Mouse (Mus musculus) heart, adult 2 months (tissue): ENCODE measurements around the gene Ttyh1. TPM values are rescaled to one million over a fixed set of nuclear protein-coding genes. Genes with fewer than 3 reads are reported as not detected.

Experiments used
- DNase-seq, 2 experiments: peaks; one replicate each; pipeline ENCODE4 v3.0.0; 2021
- H3K27ac ChIP-seq: fragments of 200-600 bp; 2 replicates; pipeline ENCODE4 v1.8.1; 2022
- H3K27me3 ChIP-seq: fragments of 200-500 bp; 2 replicates; pipeline ENCODE4 v1.6.1; 2012; ENCODE audit warnings: mild to moderate bottlenecking, low read length, inconsistent platforms, mixed read lengths; ENCODE audit not compliant: control insufficient read depth, insufficient read depth
- H3K36me3 ChIP-seq: fragments of 200-500 bp; 2 replicates; pipeline ENCODE4 v1.6.1; 2012; ENCODE audit warnings: low read length, inconsistent platforms; ENCODE audit not compliant: control insufficient read depth, insufficient read depth
- H3K4me1 ChIP-seq: fragments of 200-500 bp; 2 replicates; pipeline ENCODE4 v1.6.1; 2011; ENCODE audit warnings: low read length; ENCODE audit not compliant: control insufficient read depth, insufficient read depth
- H3K4me3 ChIP-seq: fragments of 200-600 bp; 2 replicates; pipeline ENCODE4 v1.8.1; 2022
- H3K79me2 ChIP-seq: fragments of 200-500 bp; replicated peaks from 2 replicates; pipeline ENCODE4 v1.6.1; 2012; ENCODE audit warnings: mild to moderate bottlenecking, inconsistent platforms, low read length, moderate library complexity, mixed read lengths; ENCODE audit not compliant: control insufficient read depth, insufficient read depth
- H3K9ac ChIP-seq: fragments of 200-500 bp; 2 replicates; pipeline ENCODE4 v1.6.1; 2012; ENCODE audit warnings: low read depth, mild to moderate bottlenecking, control low read depth, inconsistent platforms, low read length, mixed read lengths
- CTCF ChIP-seq: fragments of 200-600 bp; IDR thresholded peaks from 2 replicates; pipeline ENCODE4 v1.8.1; 2022; ENCODE audit warnings: antibody characterized with exemption, mild to moderate bottlenecking, moderate library complexity
- EP300 ChIP-seq: fragments of 200-500 bp; IDR thresholded peaks from 2 replicates; pipeline ENCODE4 v1.6.1; 2011; ENCODE audit warnings: low read depth, low read length, control low read depth; ENCODE audit not compliant: insufficient read depth
- POLR2A ChIP-seq: fragments of 200-500 bp; IDR thresholded peaks from 2 replicates; pipeline ENCODE4 v1.6.1; 2011; ENCODE audit warnings: mild to moderate bottlenecking, low read depth, low read length, control low read depth; ENCODE audit not compliant: insufficient read depth
- WGBS: fragments of 180-500 bp; shearing (Covaris S2); methylation state at CpG from one replicate; pipeline ENCODE4 v1.1.7; 2018; 5-methylcytosine and 5-hydroxymethylcytosine counted together
- intact Hi-C: fragments of 180-260 bp; cut with DNase I; formaldehyde crosslinking; loops from one replicate; pipeline ENCODE4 v1.15.1; 2025
- polyA plus RNA-seq: library from polyadenylated mRNA; depleted of rRNA; stranded (reverse); fragments of >200 nt; gene quantifications from 2 replicates; pipeline ENCODE4 v1.2.3, GENCODE M21; 2012
- total RNA-seq, 2 experiments: library from RNA; stranded (reverse); gene quantifications; 2 replicates each; pipeline ENCODE4 v1.2.3; 2021

Gene Ttyh1
- total and polyA plus RNA-seq, 3 experiments, result 0.91 to 5.1 (median 2.6) TPM

GRCm38 (mm10) chr7:4082804-4083203 is 36.4 kb upstream of the Ttyh1 start:
- no peak overlapping the region for H3K4me3 ChIP-seq
- H3K9ac ChIP-seq, result peak overlapping the region; percentile 30; the same call in 1 of the 2 replicates
- TF ChIP-seq CTCF (no peak), POLR2A (no peak), EP300 (no peak)
- peaks cover 2% of the 10 kb centered on the region; the same call in 1 of the 2 replicates for H3K4me1 ChIP-seq
- intact Hi-C loops, result no loop called here
- no peak overlapping the region for H3K27ac ChIP-seq
- no peaks in the 10 kb centered on the region for H3K79me2 ChIP-seq
- no peaks in the 10 kb centered on the region for H3K27me3 ChIP-seq
- WGBS, result 18% methylated on average over 2 of the region's 2 CpGs
- peak in 1 of 2 experiments; percentile 45 for DNase-seq
- H3K36me3 ChIP-seq, result no peaks in the 10 kb centered on the region

- no peak overlapping the region for H3K27ac ChIP-seq
- intact Hi-C loops, result no loop called here
- H3K4me3 ChIP-seq, result no peak overlapping the region
- peaks cover 2% of the 10 kb centered on the region; the same call in 1 of the 2 replicates for H3K4me1 ChIP-seq
- TF ChIP-seq EP300 (no peak), CTCF (no peak), POLR2A (no peak)
- no peaks in the 10 kb centered on the region for H3K27me3 ChIP-seq
- no peaks in the 10 kb centered on the region for H3K79me2 ChIP-seq
- 51% methylated on average over 6 of the region's 6 CpGs for WGBS
- DNase-seq, result no peak
- H3K36me3 ChIP-seq, result no peaks in the 10 kb centered on the region
- no peak overlapping the region for H3K9ac ChIP-seq
Observed at GRCm38 (mm10) chr7:4084161-4084560, 35.0 kb upstream of the Ttyh1 start.

GRCm38 (mm10) chr7:4085562-4085961 is 33.6 kb upstream of the Ttyh1 start:
- TF ChIP-seq CTCF, result no peak
- TF ChIP-seq POLR2A, result no peak
- TF ChIP-seq EP300, result no peak
- no peak for DNase-seq
- Histone ChIP-seq H3K4me1 (peaks cover 2% of the 10 kb centered on the region; the same call in 1 of the 2 replicates), H3K27ac (no peak overlapping the region), H3K79me2 (no peaks in the 10 kb centered on the region), H3K36me3 (no peaks in the 10 kb centered on the region), H3K27me3 (no peaks in the 10 kb centered on the region), H3K9ac (no peak overlapping the region), H3K4me3 (no peak overlapping the region)
- intact Hi-C loops, result no loop called here

GRCm38 (mm10) chr7:4087238-4087895 is 31.8 kb upstream of the Ttyh1 start:
- H3K9ac ChIP-seq, result no peak overlapping the region
- intact Hi-C loops, result no loop called here
- no peak for DNase-seq
- no peaks in the 10 kb centered on the region for H3K27me3 ChIP-seq
- no peaks in the 10 kb centered on the region for H3K79me2 ChIP-seq
- H3K36me3 ChIP-seq, result no peaks in the 10 kb centered on the region
- 63% methylated on average over 4 of the region's 4 CpGs for WGBS
- TF ChIP-seq CTCF, result no peak
- TF ChIP-seq EP300, result no peak
- no peaks in the 10 kb centered on the region; the same call in 1 of the 2 replicates for H3K4me1 ChIP-seq
- no peak overlapping the region for H3K4me3 ChIP-seq
- no peak overlapping the region for H3K27ac ChIP-seq

- intact Hi-C loops, result no loop called here
- 72% methylated on average over 6 of the region's 6 CpGs for WGBS
- no peak for DNase-seq
Observed at GRCm38 (mm10) chr7:4087896-4088480, 31.2 kb upstream of the Ttyh1 start.

GRCm38 (mm10) chr7:4088679-4089078 is 30.5 kb upstream of the Ttyh1 start:
- H3K27ac ChIP-seq, result no peak overlapping the region
- no peaks in the 10 kb centered on the region; the same call in 1 of the 2 replicates for H3K4me1 ChIP-seq
- no peak for DNase-seq
- no peaks in the 10 kb centered on the region for H3K36me3 ChIP-seq
- H3K4me3 ChIP-seq, result no peak overlapping the region
- 70% methylated on average over 2 of the region's 2 CpGs for WGBS
- H3K9ac ChIP-seq, result no peak overlapping the region
- TF ChIP-seq CTCF (no peak), POLR2A (no peak), EP300 (no peak)
- H3K79me2 ChIP-seq, result no peaks in the 10 kb centered on the region
- intact Hi-C loops, result no loop called here
- no peaks in the 10 kb centered on the region for H3K27me3 ChIP-seq

More at GRCm38 (mm10) chr7:4087896-4088480, 31.2 kb upstream of the Ttyh1 start:
- Histone ChIP-seq H3K27me3 (no peaks in the 10 kb centered on the region), H3K4me3 (no peak overlapping the region), H3K27ac (no peak overlapping the region), H3K9ac (no peak overlapping the region), H3K4me1 (no peaks in the 10 kb centered on the region; the same call in 1 of the 2 replicates), H3K79me2 (no peaks in the 10 kb centered on the region), H3K36me3 (no peaks in the 10 kb centered on the region)
- TF ChIP-seq CTCF, result no peak
- no peak for TF ChIP-seq POLR2A
- no peak for TF ChIP-seq EP300
